Mouse (Mus musculus): ENCODE results near the gene Sec63. TPM values are rescaled to one million over a fixed set of nuclear protein-coding genes. Genes with fewer than 3 reads are reported as not detected.

Gene Sec63
- polyA plus RNA-seq, 1 experiment from 2014 or later: 25.6 TPM

- 65% methylated on average over 4 of the region's 4 CpGs for WGBS
- Histone ChIP-seq H3K27me3 (replicated peaks; ENCODE audit: control insufficient read depth, insufficient read depth, low read length) (no peaks in the 10 kb centered on the region), H3K9me3 (ENCODE audit: control insufficient read depth, low read length) (no peaks in the 10 kb centered on the region), H3K27ac (replicated peaks; ENCODE audit: low read depth, low read length) (no peak overlapping the region), H3K4me2 (ENCODE audit: low read depth, low read length) (no peak overlapping the region; the same call in 1 of the 2 replicates), H3K4me1 (ENCODE audit: control insufficient read depth, insufficient read depth, low read length) (peaks cover 19% of the 10 kb centered on the region), H3K4me3 (ENCODE audit: low read depth, low read length) (no peak overlapping the region), H3K36me3 (ENCODE audit: control insufficient read depth, insufficient read depth, low read length) (no peaks in the 10 kb centered on the region), H3K9ac (ENCODE audit: low read depth, low read length) (no peak overlapping the region)
- DNase-seq (ENCODE audit: low spot score) (no peak), ATAC-seq (ENCODE audit: low read depth) (no peak)
Observed at GRCm38 (mm10) chr10:42862806-42863205, 101.5 kb downstream of the Sec63 start.

DNA sequence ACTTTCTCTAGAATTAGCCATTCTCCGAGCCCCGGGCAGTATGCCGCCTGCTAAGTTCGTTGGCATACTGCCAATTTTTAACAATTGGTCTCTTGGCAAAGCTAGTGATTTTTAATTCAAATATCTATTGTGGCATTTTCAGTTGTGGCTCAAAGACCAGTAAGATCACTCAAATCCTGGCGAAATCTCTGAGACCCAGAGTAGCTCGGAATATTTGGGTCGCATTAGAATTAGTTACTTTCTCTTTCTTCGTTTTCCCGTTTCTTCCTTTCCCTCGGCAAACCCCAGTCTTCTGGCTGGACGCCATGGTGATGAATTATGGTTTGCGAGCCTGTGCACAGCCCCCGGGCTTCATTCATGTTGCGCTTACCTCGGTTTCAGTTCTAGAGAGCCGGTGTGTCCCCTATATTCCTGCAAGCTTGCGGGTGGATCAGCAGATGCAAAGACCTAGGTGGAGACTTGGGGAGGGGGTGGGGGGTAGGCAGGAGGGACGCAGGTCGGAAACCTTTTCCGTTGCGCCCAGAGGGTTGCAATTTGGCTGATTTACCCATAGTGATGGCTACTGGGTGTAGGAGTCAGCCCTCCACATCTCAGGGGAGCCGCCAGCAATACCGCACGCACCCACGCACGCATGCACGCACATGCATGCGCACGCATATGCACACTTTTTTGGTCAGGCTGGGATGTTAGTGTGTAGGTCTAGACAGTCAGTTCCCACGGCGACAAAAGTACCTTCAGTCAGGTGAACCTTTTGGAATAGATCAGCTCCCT is 102.5 kb downstream of the Sec63 start:
- Histone ChIP-seq H3K36me3 (ENCODE audit: control insufficient read depth, insufficient read depth, low read length) (no peaks in the 10 kb centered on the region), H3K4me2 (ENCODE audit: low read depth, low read length) (peak overlapping the region; percentile 51), H3K4me1 (ENCODE audit: control insufficient read depth, insufficient read depth, low read length) (peaks cover 19% of the 10 kb centered on the region), H3K27me3 (replicated peaks; ENCODE audit: control insufficient read depth, insufficient read depth, low read length) (no peaks in the 10 kb centered on the region), H3K9ac (ENCODE audit: low read depth, low read length) (peak overlapping the region; percentile 26; the same call in 1 of the 2 replicates), H3K9me3 (ENCODE audit: control insufficient read depth, low read length) (no peaks in the 10 kb centered on the region), H3K4me3 (ENCODE audit: low read depth, low read length) (peak overlapping the region; percentile 26), H3K27ac (replicated peaks; ENCODE audit: low read depth, low read length) (no peak overlapping the region; the same call in 1 of the 2 replicates)
- peak; percentile 82 for DNase-seq (ENCODE audit: low spot score)
- 0 out of 2 replicates have a peak, but pooled peaks have one; percentile 35 for ATAC-seq (ENCODE audit: low read depth)
- 29% methylated on average over 31 of the region's 31 CpGs for WGBS

GRCm38 (mm10) chr10:42864696-42865095 is 103.4 kb downstream of the Sec63 start:
- H3K9ac ChIP-seq (ENCODE audit: low read depth, low read length): no peak overlapping the region
- ATAC-seq (ENCODE audit: low read depth) (peak; percentile 53), DNase-seq (ENCODE audit: low spot score) (peak; percentile 71)
- peak overlapping the region; percentile 52 for H3K27ac ChIP-seq (replicated peaks; ENCODE audit: low read depth, low read length)
- no peaks in the 10 kb centered on the region for H3K36me3 ChIP-seq (ENCODE audit: control insufficient read depth, insufficient read depth, low read length)
- 32% methylated on average over 5 of the region's 5 CpGs for WGBS
- no peaks in the 10 kb centered on the region for H3K9me3 ChIP-seq (ENCODE audit: control insufficient read depth, low read length)
- peaks cover 19% of the 10 kb centered on the region for H3K4me1 ChIP-seq (ENCODE audit: control insufficient read depth, insufficient read depth, low read length)
- H3K4me2 ChIP-seq (ENCODE audit: low read depth, low read length): peak overlapping the region; percentile 51
- no peaks in the 10 kb centered on the region for H3K27me3 ChIP-seq (replicated peaks; ENCODE audit: control insufficient read depth, insufficient read depth, low read length)
- H3K4me3 ChIP-seq (ENCODE audit: low read depth, low read length): no peak overlapping the region

GRCm38 (mm10) chr10:42868416-42868815 is 107.1 kb downstream of the Sec63 start:
- Histone ChIP-seq H3K36me3 (ENCODE audit: control insufficient read depth, insufficient read depth, low read length) (no peaks in the 10 kb centered on the region), H3K4me1 (ENCODE audit: control insufficient read depth, insufficient read depth, low read length) (peaks cover 9% of the 10 kb centered on the region), H3K9ac (ENCODE audit: low read depth, low read length) (no peak overlapping the region), H3K27ac (replicated peaks; ENCODE audit: low read depth, low read length) (no peak overlapping the region), H3K27me3 (replicated peaks; ENCODE audit: control insufficient read depth, insufficient read depth, low read length) (no peaks in the 10 kb centered on the region), H3K9me3 (ENCODE audit: control insufficient read depth, low read length) (no peaks in the 10 kb centered on the region), H3K4me3 (ENCODE audit: low read depth, low read length) (no peak overlapping the region), H3K4me2 (ENCODE audit: low read depth, low read length) (no peak overlapping the region)
- DNase-seq (ENCODE audit: low spot score): no peak
- ATAC-seq (ENCODE audit: low read depth): no peak
- WGBS: 90% methylated on average over 9 of the region's 9 CpGs

DNA sequence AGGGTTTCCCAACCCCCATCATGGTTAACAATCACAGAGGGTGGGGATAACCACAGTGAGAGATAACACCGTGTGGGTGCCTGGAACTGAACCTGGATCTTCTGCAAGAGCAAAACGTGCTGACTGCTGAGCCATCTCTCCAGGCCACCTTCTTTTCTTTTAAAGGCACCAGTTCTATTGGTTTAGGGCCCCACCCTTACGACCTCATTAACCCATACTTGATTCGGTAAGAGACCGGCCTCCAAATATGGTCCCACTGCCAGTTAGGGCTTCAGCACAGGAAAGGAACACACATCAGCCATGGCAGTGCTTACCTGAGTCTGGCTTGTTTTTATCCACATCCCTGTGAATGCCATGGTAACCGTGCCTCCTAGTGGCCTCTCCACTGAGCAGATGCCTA is 108.2 kb downstream of the Sec63 start:
- Histone ChIP-seq H3K9ac (ENCODE audit: low read depth, low read length) (no peak overlapping the region), H3K4me3 (ENCODE audit: low read depth, low read length) (no peak overlapping the region), H3K27ac (replicated peaks; ENCODE audit: low read depth, low read length) (no peak overlapping the region), H3K4me2 (ENCODE audit: low read depth, low read length) (no peak overlapping the region), H3K9me3 (ENCODE audit: control insufficient read depth, low read length) (no peaks in the 10 kb centered on the region), H3K4me1 (ENCODE audit: control insufficient read depth, insufficient read depth, low read length) (peaks cover 4% of the 10 kb centered on the region), H3K36me3 (ENCODE audit: control insufficient read depth, insufficient read depth, low read length) (no peaks in the 10 kb centered on the region), H3K27me3 (replicated peaks; ENCODE audit: control insufficient read depth, insufficient read depth, low read length) (no peaks in the 10 kb centered on the region)
- no peak for ATAC-seq (ENCODE audit: low read depth)
- no peak for DNase-seq (ENCODE audit: low spot score)
- WGBS: 77% methylated on average over 6 of the region's 6 CpGs

GRCm38 (mm10) chr10:42872269-42873010 is 111.1 kb downstream of the Sec63 start:
- DNase-seq (ENCODE audit: low spot score) (no peak), ATAC-seq (ENCODE audit: low read depth) (no peak)
- no peaks in the 10 kb centered on the region for H3K4me1 ChIP-seq (ENCODE audit: control insufficient read depth, insufficient read depth, low read length)
- H3K4me2 ChIP-seq (ENCODE audit: low read depth, low read length): no peak overlapping the region
- no peaks in the 10 kb centered on the region for H3K36me3 ChIP-seq (ENCODE audit: control insufficient read depth, insufficient read depth, low read length)
- H3K9ac ChIP-seq (ENCODE audit: low read depth, low read length): no peak overlapping the region
- H3K27me3 ChIP-seq (replicated peaks; ENCODE audit: control insufficient read depth, insufficient read depth, low read length): no peaks in the 10 kb centered on the region
- no peaks in the 10 kb centered on the region for H3K9me3 ChIP-seq (ENCODE audit: control insufficient read depth, low read length)
- H3K4me3 ChIP-seq (ENCODE audit: low read depth, low read length): no peak overlapping the region
- 76% methylated on average over 15 of the region's 15 CpGs for WGBS
- no peak overlapping the region for H3K27ac ChIP-seq (replicated peaks; ENCODE audit: low read depth, low read length)

- Histone ChIP-seq H3K9ac (ENCODE audit: low read depth, low read length) (no peak overlapping the region), H3K36me3 (ENCODE audit: control insufficient read depth, insufficient read depth, low read length) (no peaks in the 10 kb centered on the region), H3K4me1 (ENCODE audit: control insufficient read depth, insufficient read depth, low read length) (no peaks in the 10 kb centered on the region), H3K4me2 (ENCODE audit: low read depth, low read length) (no peak overlapping the region), H3K27ac (replicated peaks; ENCODE audit: low read depth, low read length) (no peak overlapping the region), H3K9me3 (ENCODE audit: control insufficient read depth, low read length) (no peaks in the 10 kb centered on the region), H3K27me3 (replicated peaks; ENCODE audit: control insufficient read depth, insufficient read depth, low read length) (no peaks in the 10 kb centered on the region), H3K4me3 (ENCODE audit: low read depth, low read length) (no peak overlapping the region)
- ATAC-seq (ENCODE audit: low read depth): no peak
- 82% methylated on average over 7 of the region's 7 CpGs for WGBS
- no peak for DNase-seq (ENCODE audit: low spot score)
Observed at GRCm38 (mm10) chr10:42873077-42873595, 111.8 kb downstream of the Sec63 start.

DNA sequence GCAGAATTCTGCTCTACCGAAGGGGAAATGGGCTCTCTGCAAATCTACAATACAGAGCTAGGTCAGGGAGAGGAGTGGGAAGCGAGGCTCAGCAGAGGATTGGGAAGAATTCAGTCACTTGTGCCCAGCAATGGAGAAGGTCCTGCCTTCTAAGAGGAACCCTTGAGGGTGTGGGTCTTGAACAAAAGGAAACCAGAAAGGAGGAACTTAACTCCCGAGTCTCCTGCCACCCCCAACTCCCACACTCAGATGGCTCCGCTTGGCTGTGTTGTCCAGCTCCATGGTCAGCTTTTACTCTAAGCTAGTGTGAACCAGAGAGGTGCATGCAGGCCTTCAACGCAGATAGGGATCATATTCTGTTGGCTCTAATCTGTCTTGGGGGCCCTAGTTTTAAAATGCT is 114.9 kb downstream of the Sec63 start:
- Histone ChIP-seq H3K4me2 (ENCODE audit: low read depth, low read length) (no peak overlapping the region), H3K9ac (ENCODE audit: low read depth, low read length) (no peak overlapping the region), H3K9me3 (ENCODE audit: control insufficient read depth, low read length) (no peaks in the 10 kb centered on the region), H3K27ac (replicated peaks; ENCODE audit: low read depth, low read length) (no peak overlapping the region), H3K4me3 (ENCODE audit: low read depth, low read length) (no peak overlapping the region), H3K36me3 (ENCODE audit: control insufficient read depth, insufficient read depth, low read length) (no peaks in the 10 kb centered on the region), H3K4me1 (ENCODE audit: control insufficient read depth, insufficient read depth, low read length) (no peaks in the 10 kb centered on the region), H3K27me3 (replicated peaks; ENCODE audit: control insufficient read depth, insufficient read depth, low read length) (no peaks in the 10 kb centered on the region)
- WGBS: 74% methylated on average over 5 of the region's 5 CpGs
- no peak for DNase-seq (ENCODE audit: low spot score)
- no peak for ATAC-seq (ENCODE audit: low read depth)

All from embryonic facial prominence, embryonic 14.5 days (tissue).